Mouse (Mus musculus) limb, embryonic 14.5 days (tissue): ENCODE measurements around the gene Gm37240. TPM values are rescaled to one million over a fixed set of nuclear protein-coding genes. Genes with fewer than 3 reads are reported as not detected.

Source experiments
- ATAC-seq: fragments of 200-750 bp; cut with Nextera tagmentation; 2 replicates; pipeline ENCODE4 v1.8.0; 2017; ENCODE audit warnings: low read depth, moderate number of reproducible peaks, moderate TSS enrichment; ENCODE audit not compliant: low FRiP score
- DNase-seq: peaks from one replicate; pipeline ENCODE4 v3.0.0-alpha.2; 2015; ENCODE audit warnings: low spot score
- H3K27ac ChIP-seq: fragments of 300-500 bp; sonication (generic); replicated peaks from 2 replicates; pipeline ENCODE4 v1.5.1; 2014; ENCODE audit warnings: low read depth, mild to moderate bottlenecking, low read length, moderate library complexity, mixed read lengths
- H3K27me3 ChIP-seq: fragments of 300-500 bp; sonication (generic); 2 replicates; pipeline ENCODE4 v1.6.1; 2014; ENCODE audit warnings: low read length, mixed read lengths; ENCODE audit not compliant: control insufficient read depth, insufficient read depth
- H3K36me3 ChIP-seq: fragments of 300-500 bp; sonication (generic); 2 replicates; pipeline ENCODE4 v1.6.1; 2014; ENCODE audit warnings: mild to moderate bottlenecking, low read length, moderate library complexity, mixed read lengths; ENCODE audit not compliant: control insufficient read depth, insufficient read depth
- H3K4me1 ChIP-seq: fragments of 300-500 bp; sonication (generic); 2 replicates; pipeline ENCODE4 v1.6.1; 2014; ENCODE audit warnings: antibody characterized with exemption, low read length, mixed read lengths; ENCODE audit not compliant: control insufficient read depth, insufficient read depth
- H3K4me2 ChIP-seq: fragments of 300-500 bp; sonication (generic); replicated peaks from 2 replicates; pipeline ENCODE4 v1.6.1; 2014; ENCODE audit warnings: low read depth, mild to moderate bottlenecking, low read length, moderate library complexity; ENCODE audit not compliant: severe bottlenecking
- H3K4me3 ChIP-seq: fragments of 300-500 bp; sonication (generic); replicated peaks from 2 replicates; pipeline ENCODE4 v1.5.1; 2014; ENCODE audit warnings: low read length
- H3K9ac ChIP-seq: fragments of 300-500 bp; sonication (generic); 2 replicates; pipeline ENCODE4 v1.6.1; 2014; ENCODE audit warnings: mild to moderate bottlenecking, low read depth, low read length, moderate library complexity; ENCODE audit not compliant: severe bottlenecking
- H3K9me3 ChIP-seq: fragments of 300-500 bp; sonication (generic); 2 replicates; pipeline ENCODE4 v1.6.1; 2016; ENCODE audit warnings: low read length; ENCODE audit not compliant: control insufficient read depth
- POLR2A ChIP-seq: fragments of 200-500 bp; IDR thresholded peaks from 2 replicates; pipeline ENCODE4 v1.8.0; 2012; ENCODE audit warnings: inconsistent platforms, mild to moderate bottlenecking, moderate library complexity, borderline replicate concordance; ENCODE audit not compliant: insufficient read depth, insufficient read length; ENCODE audit errors: extremely low read depth
- WGBS: fragments of 180-500 bp; shearing (Covaris S2); extraction: QIAGEN DNeasy Blood & Tissue Kit; methylation state at CpG from one replicate; pipeline ENCODE4 v1.1.7; 2014; 5-methylcytosine and 5-hydroxymethylcytosine counted together
- polyA plus RNA-seq, 2 experiments: library from polyadenylated mRNA; depleted of rRNA in 1 of 2; stranded (reverse) in 1 of 2; unstranded in 1 of 2; fragments of >200 nt; fragmentation: Nextera tagmentation in 1 of 2; extraction: Ambion mirVana in 1 of 2; gene quantifications; 2 replicates each; pipeline versions ENCODE4 v1.2.1 to v1.2.3; 2012 to 2014

Gene Gm37240
- polyA plus RNA-seq, 2 experiments: 2.0 to 13.4 TPM

DNA sequence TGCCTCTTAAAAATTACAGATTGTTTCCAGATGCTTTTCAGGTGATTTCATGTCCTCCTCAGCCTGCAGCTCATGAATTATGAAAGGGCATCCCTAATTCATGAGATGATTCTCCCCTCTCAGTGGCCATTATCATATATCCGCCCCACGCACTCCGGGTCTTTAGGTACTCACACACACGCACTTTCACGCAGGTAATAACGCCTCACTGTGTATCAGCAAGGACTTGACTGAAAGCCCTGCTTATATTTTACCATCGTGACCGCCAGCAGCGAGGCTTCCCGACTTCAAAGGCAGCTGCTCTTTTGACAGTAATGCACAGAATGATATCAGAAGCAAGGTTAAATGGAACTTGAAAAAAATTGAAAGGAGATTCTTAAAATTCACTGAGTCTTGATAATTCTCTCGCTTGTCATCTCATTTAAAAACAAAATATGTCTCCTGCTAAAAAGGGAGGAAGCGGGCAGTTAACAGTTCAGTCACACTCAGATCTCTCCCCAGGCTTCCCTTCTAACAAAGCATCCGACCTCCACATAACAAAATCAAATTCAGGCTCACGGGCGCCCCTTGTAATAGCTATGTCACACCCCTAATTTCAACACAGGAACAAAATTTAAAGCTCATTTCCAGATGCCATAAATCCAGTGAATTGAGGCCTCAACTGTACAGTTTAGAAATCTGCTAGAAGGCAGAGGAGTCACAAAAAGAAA lies 66.3 kb downstream of the Gm37240 start:
- ATAC-seq (no peak), DNase-seq (no peak)
- H3K27me3 ChIP-seq: no peaks in the 10 kb centered on the region
- no peak overlapping the region for H3K27ac ChIP-seq
- no peak overlapping the region for H3K9ac ChIP-seq
- no peak overlapping the region for H3K4me2 ChIP-seq
- H3K4me1 ChIP-seq: peaks cover 2% of the 10 kb centered on the region; the same call in 1 of the 2 replicates
- 37% methylated on average over 15 of the region's 15 CpGs for WGBS
- no peak overlapping the region for H3K4me3 ChIP-seq
- H3K36me3 ChIP-seq: no peaks in the 10 kb centered on the region
- no peak for TF ChIP-seq POLR2A
- no peaks in the 10 kb centered on the region for H3K9me3 ChIP-seq

DNA sequence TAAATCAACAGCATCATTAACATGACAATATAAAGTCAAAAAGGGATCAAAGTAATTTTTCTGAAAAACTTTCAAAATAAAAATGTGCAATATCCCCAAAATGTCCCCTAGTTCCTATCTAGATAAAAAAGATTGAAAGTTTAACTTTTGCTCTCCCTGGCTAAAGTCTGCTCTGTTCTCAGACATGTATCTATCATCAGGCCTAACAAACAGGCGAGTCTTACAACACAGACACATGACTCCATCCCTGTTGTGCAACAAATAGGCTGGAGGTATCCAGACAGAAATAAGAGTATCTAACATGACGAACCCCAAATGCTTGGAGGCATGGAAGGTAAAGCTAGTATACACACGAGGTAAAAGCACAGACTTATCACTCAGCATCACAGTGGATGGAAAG lies 68.0 kb downstream of the Gm37240 start:
- no peaks in the 10 kb centered on the region for H3K36me3 ChIP-seq
- peaks cover 2% of the 10 kb centered on the region; the same call in 1 of the 2 replicates for H3K4me1 ChIP-seq
- no peak overlapping the region for H3K4me3 ChIP-seq
- no peak for TF ChIP-seq POLR2A
- no peaks in the 10 kb centered on the region for H3K27me3 ChIP-seq
- DNase-seq: no peak
- H3K27ac ChIP-seq: no peak overlapping the region
- WGBS: 79% methylated on average over 3 of the region's 3 CpGs
- H3K9ac ChIP-seq: no peak overlapping the region
- ATAC-seq: no peak
- no peaks in the 10 kb centered on the region for H3K9me3 ChIP-seq
- H3K4me2 ChIP-seq: no peak overlapping the region

- no peak within 1 kb of the TSS for H3K27ac ChIP-seq
- ATAC-seq (no peak), DNase-seq (no peak)
- no peak within 1 kb of the TSS for H3K9ac ChIP-seq
- H3K4me3 ChIP-seq: no peak within 1 kb of the TSS
- no peak for TF ChIP-seq POLR2A
- WGBS: 81% methylated on average over 2 of the region's 2 CpGs
- H3K4me2 ChIP-seq: no peak within 1 kb of the TSS
- peaks cover 2% of the 10 kb centered on the region; the same call in 1 of the 2 replicates for H3K4me1 ChIP-seq
- no peaks in the 10 kb centered on the region for H3K9me3 ChIP-seq
- H3K27me3 ChIP-seq: no peaks in the 10 kb centered on the region
- no peaks in the 10 kb centered on the region for H3K36me3 ChIP-seq
Observed at GRCm38 (mm10) chr3:85817191-85817590, 70.1 kb downstream of the Gm37240 start, which contains the start of gene Fam160a1. Gene Fam160a1, minus strand, starts transcription at chr3:85817291.

DNA sequence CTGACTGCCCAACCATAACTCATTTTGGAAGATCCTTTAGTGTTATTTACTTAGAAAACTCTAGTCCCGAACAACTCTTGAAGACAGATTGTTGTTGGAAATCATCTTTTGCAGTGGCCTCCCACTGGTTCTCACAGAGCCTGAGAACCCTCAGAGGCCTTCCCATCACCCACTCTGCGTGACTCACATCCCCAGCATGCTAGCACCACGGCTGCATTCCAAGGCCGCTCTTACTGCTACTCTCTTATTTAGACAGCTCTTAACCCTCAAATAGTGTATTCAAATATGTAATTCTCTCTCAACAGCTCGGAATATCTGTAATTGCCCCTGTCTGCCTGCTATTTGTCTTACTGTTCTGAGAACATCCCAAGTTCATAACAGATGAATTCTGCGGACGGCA lies 73.1 kb downstream of the Gm37240 start:
- Histone ChIP-seq H3K27me3 (no peaks in the 10 kb centered on the region), H3K9me3 (no peaks in the 10 kb centered on the region), H3K27ac (no peak overlapping the region), H3K4me1 (no peaks in the 10 kb centered on the region), H3K4me2 (no peak overlapping the region), H3K4me3 (no peak overlapping the region), H3K36me3 (no peaks in the 10 kb centered on the region), H3K9ac (no peak overlapping the region)
- DNase-seq (no peak), ATAC-seq (no peak)
- WGBS: 70% methylated on average over 7 of the region's 7 CpGs
- no peak for TF ChIP-seq POLR2A

DNA sequence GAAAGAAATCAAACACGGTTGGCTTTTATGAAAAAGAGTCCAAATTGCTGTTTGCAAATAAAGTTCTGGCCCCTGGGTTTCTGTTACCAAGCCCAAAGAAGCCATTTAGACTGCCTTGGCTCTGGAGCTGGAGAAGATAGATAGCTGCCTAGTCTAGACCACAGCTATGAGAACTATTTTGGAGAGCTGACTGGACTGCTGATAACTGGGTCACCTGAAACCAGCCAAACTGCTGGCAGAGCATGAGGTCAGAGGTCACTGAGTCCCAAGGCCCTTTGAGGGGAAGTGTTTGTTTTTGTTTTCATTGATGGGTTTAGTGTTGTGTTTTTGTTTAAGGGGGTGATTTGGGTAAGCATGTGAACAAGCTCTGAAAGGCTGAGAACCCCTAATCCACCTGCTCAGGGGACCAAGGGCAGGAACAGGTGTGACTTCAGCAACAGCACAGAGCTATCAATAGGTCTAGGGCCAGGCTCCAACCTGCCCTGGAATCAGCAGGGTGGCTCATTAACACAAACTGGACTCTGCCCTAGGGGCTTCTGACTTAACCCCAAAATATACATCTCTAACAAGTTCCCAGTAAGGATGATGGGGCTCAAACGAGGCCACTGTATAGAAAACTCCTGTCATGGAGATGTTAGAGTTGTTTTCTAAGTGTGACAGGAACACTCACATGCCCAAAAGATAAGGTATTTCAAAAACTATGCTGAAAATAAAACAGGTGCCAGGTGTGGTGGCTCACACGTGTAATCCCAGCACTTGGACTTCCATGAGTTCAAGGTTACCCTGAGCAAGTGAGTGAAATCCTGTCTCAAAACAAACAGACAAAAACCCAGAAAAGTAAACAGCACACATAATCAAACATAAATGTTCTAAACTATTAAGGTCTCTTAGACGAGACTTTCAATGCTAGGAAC lies 74.0 kb downstream of the Gm37240 start:
- no peak for DNase-seq
- H3K9me3 ChIP-seq: no peaks in the 10 kb centered on the region
- WGBS: 51% methylated on average over 4 of the region's 4 CpGs
- H3K9ac ChIP-seq: no peak overlapping the region
- no peaks in the 10 kb centered on the region for H3K27me3 ChIP-seq
- no peaks in the 10 kb centered on the region for H3K4me1 ChIP-seq
- no peak overlapping the region for H3K4me2 ChIP-seq
- TF ChIP-seq POLR2A: no peak
- no peak for ATAC-seq
- H3K27ac ChIP-seq: no peak overlapping the region
- H3K4me3 ChIP-seq: no peak overlapping the region
- H3K36me3 ChIP-seq: no peaks in the 10 kb centered on the region
